Mouse (Mus musculus): ENCODE results near the gene Matk. TPM values are rescaled to one million over a fixed set of nuclear protein-coding genes. Genes with fewer than 3 reads are reported as not detected.

The Matk gene
- 21.5 TPM for total RNA-seq (2023)

DNA sequence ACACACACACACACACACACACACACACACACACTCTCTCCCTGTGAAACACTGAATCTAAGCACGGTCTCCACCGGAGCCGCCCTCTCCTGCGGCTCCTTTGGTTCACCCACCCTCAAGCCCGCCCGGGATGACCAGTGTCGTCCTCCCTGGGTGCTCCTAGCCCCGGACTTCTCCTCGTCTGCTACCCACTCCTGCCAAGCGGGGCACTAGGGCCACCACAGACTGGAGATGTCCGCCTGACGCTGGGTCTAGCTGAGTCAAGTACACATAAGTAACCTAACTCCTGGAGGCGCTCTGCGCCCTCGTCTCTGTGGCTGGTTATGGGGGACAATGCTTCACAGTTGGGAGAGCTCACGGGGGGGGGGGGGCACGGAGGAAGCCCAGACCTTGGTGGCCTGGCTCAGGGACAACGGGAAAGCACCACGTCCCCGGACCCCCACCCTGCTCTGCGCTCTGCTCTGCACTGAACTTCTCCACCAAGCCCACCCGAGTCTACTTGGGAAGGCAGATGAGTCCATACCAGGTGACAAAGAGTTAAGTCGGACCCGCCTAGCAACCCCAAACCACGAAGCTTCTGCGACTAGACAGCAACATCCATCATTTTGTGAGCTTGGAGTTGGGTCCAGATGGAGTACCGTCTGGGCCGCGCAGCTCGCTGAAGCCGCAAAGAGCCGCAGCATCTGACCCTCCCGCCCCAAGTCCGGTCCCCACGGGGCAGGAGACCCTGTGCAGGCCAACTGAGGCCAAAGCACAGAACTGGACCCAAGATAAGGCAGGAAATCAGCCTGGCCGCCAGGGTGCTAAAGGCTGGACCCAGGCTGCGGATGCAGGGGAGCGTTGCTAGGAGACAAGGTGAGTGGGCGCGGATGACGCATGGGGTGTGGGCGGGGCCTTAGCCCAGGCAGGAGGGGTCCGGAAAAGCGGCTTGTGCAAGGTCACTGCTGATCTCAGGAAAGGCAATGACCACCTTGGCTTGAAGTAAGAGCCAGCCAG lies at the start of gene Matk:
TSS of gene Matk (plus strand) at position 512 of the 996 bp plus-strand sequence.

DNA sequence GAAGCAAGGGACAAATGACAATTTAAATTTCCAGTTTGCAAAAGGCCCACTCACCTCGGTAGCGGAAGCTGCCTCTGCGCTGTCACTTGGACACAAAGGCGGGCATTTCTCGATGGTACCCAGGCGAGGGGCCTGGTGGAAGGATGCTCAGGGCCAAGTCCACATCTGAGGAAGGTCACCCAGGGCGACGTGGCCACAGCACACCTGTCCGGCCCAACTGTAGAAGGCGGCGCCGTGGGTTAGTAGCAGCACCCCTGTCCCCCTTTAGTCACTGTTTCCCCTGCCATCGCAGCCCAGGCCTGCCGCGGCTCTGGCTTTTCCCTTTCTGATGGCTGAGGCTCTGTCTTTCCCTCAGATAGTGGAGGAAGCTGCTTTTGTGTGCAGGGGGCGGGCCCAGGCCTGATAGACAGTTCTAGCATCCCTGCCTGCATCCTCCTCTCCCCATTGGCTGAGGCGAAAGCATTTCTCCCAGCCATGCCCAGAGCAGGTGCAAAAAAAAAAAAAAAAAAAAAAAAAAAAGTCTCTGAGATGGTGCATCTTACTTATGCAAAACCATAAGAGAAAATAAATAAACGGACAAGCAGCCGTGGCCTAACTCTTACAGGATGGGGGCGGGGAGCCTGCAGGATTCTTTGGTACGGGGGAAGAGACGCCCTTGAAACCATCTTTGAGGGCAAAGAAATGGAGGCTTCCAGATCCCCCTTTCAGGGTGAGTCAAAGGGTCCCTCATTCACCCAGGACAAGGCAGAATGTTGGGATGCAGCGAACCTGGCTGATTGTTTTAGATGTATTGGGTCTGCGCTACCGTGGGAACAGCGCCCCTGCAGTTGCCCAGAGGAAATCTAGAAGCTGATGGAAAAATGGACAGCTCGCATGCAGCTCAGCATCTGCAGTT lies 22.1 kb upstream of the Matk start, which contains the start of gene Atcay:
TSS of gene Atcay (minus strand) at position 396 of the 895 bp plus-strand sequence.

DNA sequence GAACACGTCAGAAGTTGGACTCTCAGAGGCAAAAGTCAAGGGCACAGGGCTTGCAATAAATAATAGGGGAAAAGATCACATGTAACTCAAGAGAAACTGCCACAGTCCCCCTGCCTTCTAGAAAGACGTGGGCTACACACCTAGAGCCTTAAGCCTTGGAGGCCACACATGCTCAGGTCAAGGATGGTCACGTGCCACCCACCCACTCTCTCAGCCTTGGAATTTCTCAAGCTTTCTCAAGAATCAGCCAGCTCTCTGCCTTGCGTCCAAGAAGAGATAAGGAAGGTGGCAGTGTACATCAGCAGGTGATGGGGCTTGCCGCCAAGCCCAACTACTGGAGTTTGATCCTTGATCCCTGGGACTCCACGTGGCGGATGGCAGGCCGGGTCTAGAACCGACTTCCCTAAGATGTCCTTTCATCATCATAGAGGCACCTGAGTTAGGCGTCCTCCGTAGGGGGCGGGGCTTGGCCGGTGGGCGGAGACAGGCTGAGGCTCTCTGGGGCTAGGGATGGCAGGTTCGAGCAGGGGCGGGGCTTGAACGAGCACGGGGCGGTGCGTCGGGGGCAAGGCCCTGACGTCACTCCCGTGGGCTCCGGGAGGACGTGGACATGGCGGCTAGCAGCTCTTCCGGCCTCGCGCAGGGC lies 20.0 kb upstream of the Matk start, which contains the start of gene Zfr2:
TSS of gene Zfr2 (plus strand) at position 576 of the 646 bp plus-strand sequence.

GRCm38 (mm10) chr10:81266211-81267105 lies 13.7 kb downstream of the Matk start, which contains the start of the genes Mrpl54 and Apba3:
TSS of gene Mrpl54 (minus strand) at chr10:81266934.
TSS of gene Apba3 (plus strand) at chr10:81266960.

GRCm38 (mm10) chr10:81291511-81292104 lies 38.9 kb downstream of the Matk start, which contains the start of gene Tjp3:
TSS of gene Tjp3 (minus strand) at chr10:81291581.

DNA sequence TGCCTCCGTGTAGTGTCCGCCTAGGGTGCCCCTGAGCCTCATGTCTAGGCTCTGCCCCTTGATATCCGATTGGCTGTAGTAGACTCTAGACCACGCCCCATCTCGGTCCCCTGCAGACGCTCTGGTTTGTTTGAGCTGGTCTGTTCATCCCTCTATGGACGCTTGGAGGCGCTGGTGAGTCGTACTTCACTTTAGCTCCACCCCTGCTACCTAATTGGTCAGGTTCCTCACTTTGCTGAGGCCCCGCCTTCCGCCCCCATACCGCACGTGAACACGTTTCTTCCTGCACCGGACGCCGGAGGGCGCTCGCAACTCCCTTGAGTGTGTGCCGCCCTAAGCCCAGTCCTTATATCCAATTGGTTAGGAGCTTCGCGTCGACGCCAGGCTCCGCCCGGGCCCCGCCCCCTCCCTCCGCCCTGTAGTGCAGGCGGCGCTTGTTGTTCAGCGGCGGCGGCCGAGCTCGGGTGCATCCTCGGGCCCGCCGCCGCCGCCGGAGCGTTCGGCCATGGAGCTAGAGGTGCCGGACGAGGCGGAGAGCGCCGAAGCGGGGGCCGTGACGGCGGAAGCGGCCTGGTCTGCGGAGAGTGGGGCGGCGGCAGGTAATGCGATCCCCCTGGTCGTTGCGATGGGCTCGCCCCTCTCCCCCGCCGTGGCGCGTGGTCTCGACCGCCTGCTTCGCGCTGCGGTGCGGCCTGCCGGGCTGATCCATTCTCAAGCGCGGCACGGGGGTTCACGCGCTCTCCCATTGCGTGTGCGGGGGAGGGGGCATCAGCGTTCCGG lies 40.0 kb downstream of the Matk start, which contains the start of gene Pip5k1c:
TSS of gene Pip5k1c (plus strand) at position 410 of the 780 bp plus-strand sequence.

Other genes with a start within 250 kb of the Matk start
- not detected for gene Gng7, start 238.0 kb upstream of the Matk start, total RNA-seq (2023)
- not detected for gene Diras1, start 227.3 kb upstream of the Matk start, total RNA-seq (2023)
- 16.8 TPM for gene Slc39a3, start 215.5 kb upstream of the Matk start, total RNA-seq (2023)
- 52.5 TPM for gene Sgta, start 192.8 kb upstream of the Matk start, total RNA-seq (2023)
- gene Thop1, start 182.9 kb upstream of the Matk start, total RNA-seq (2023): 11.8 TPM
- not detected for gene Creb3l3, start 154.1 kb upstream of the Matk start, total RNA-seq (2023)
- gene Map2k2, start 147.0 kb upstream of the Matk start, total RNA-seq (2023): 113 TPM
- 75.4 TPM for gene Zbtb7a, start 117.7 kb upstream of the Matk start, total RNA-seq (2023)
- gene Pias4, start 85.0 kb upstream of the Matk start, total RNA-seq (2023): 41.2 TPM
- 2,569 TPM for gene Eef2, start 76.3 kb upstream of the Matk start, total RNA-seq (2023)
- gene Dapk3, start 69.9 kb upstream of the Matk start, total RNA-seq (2023): 63.4 TPM
- not detected for gene 4930442H23Rik, start 69.1 kb upstream of the Matk start, total RNA-seq (2023)
- gene Nmrk2, start 50.9 kb upstream of the Matk start, total RNA-seq (2023): 0.37 TPM
- gene Atcay, start 22.1 kb upstream of the Matk start, total RNA-seq (2023): 0.12 TPM
- 6.8 TPM for gene Zfr2, start 19.8 kb upstream of the Matk start, total RNA-seq (2023)
- 123 TPM for gene Mrpl54, start 14.0 kb downstream of the Matk start, total RNA-seq (2023)
- 27.2 TPM for gene Apba3, start 14.0 kb downstream of the Matk start, total RNA-seq (2023)
- 4.8 TPM for gene Tjp3, start 38.6 kb downstream of the Matk start, total RNA-seq (2023)
- gene Pip5k1c, start 40.0 kb downstream of the Matk start, total RNA-seq (2023): 106 TPM
- gene Cactin, start 68.2 kb downstream of the Matk start, total RNA-seq (2023): 48.0 TPM
- 39.9 TPM for gene Tbxa2r, start 75.8 kb downstream of the Matk start, total RNA-seq (2023)
- gene Gipc3, start 90.3 kb downstream of the Matk start, total RNA-seq (2023): not detected
- 41.6 TPM for gene Hmg20b, start 97.5 kb downstream of the Matk start, total RNA-seq (2023)
- 4.8 TPM for gene Mfsd12, start 104.6 kb downstream of the Matk start, total RNA-seq (2023)
- gene 4930404N11Rik, start 112.9 kb downstream of the Matk start, total RNA-seq (2023): 5.7 TPM
- gene Fzr1, start 125.6 kb downstream of the Matk start, total RNA-seq (2023): 30.6 TPM
- gene Dohh, start 131.5 kb downstream of the Matk start, total RNA-seq (2023): 44.9 TPM
- gene Gm48551, start 131.5 kb downstream of the Matk start, total RNA-seq (2023): 5.8 TPM
- gene Gm48552, start 136.1 kb downstream of the Matk start, total RNA-seq (2023): 4.2 TPM
- gene Smim24, start 140.1 kb downstream of the Matk start, total RNA-seq (2023): 5.3 TPM
- 20.7 TPM for gene Nfic, start 202.7 kb downstream of the Matk start, total RNA-seq (2023)
- not detected for gene Celf5, start 229.8 kb downstream of the Matk start, total RNA-seq (2023)
- 216 TPM for gene Ncln, start 243.5 kb downstream of the Matk start, total RNA-seq (2023)
- 131 TPM for gene S1pr4, start 247.2 kb downstream of the Matk start, total RNA-seq (2023)

All from CD8-positive naive resting alpha-beta T cell, adult 57 days (primary cell).